Mouse (Mus musculus) frontal cortex, adult 2 months (tissue): Measurements from ENCODE around the gene Socs7. TPM values are rescaled to one million over a fixed set of nuclear protein-coding genes. Genes with fewer than 3 reads are reported as not detected.

Experiments
- DNase-seq, 2 experiments: peaks; one replicate each; pipeline ENCODE4 v3.0.0; 2022; ENCODE audit warnings: low spot score in 1 of 2; ENCODE audit errors: extremely low spot score in 1 of 2
- polyA plus RNA-seq: library from polyadenylated mRNA; depleted of rRNA; stranded (reverse); fragments of >200 nt; gene quantifications from 2 replicates; pipeline ENCODE4 v1.2.3, GENCODE M21; 2012

Gene Socs7
- polyA plus RNA-seq, 1 experiment: 44.9 TPM

DNA sequence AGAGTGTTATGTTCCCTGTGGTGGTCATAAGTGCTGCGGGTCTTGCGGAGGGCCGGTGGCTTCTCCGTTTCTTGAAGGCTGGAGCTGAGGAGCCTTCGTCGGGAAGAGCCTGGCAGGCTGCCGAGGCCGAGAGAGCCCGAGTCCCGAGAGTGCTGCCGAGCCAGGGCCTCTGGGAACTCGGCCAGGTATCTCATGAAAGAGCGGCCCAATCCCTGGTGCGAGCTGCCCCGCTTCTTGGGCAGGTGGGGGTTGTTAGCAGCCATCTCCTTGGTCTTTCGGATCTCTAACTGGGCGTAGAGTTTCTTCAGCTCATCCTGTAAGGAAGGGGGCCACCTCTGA, 23.4 kb upstream of the Socs7 start:
- DNase-seq: peak in 1 of 2 experiments; percentile 57

- no peak for DNase-seq
Measured at GRCm38 (mm10) chr11:97343175-97343574, 19.2 kb upstream of the Socs7 start.

DNA sequence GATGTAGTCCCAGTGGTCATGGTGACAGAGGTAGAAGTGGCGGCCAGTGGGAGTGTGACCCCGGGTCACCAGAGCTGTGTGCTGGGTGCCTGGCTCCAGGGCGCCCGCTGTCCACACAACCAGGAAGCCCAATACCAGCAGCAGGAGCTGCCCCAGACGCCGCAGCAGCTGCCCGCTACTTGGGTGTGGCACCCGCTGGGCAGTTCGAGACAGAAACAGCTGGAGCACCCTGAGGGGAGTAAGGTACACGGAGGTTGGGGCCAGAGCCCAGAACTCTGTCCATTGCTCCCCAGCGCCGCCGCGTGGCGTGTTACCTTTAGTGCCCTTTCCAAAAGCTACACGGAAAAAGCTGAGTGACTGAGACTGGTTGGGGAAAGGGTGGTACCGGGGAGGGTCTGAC, 18.7 kb upstream of the Socs7 start:
- no peak for DNase-seq

- no peak for DNase-seq
Measured at GRCm38 (mm10) chr11:97345446-97345845, 16.9 kb upstream of the Socs7 start.

DNA sequence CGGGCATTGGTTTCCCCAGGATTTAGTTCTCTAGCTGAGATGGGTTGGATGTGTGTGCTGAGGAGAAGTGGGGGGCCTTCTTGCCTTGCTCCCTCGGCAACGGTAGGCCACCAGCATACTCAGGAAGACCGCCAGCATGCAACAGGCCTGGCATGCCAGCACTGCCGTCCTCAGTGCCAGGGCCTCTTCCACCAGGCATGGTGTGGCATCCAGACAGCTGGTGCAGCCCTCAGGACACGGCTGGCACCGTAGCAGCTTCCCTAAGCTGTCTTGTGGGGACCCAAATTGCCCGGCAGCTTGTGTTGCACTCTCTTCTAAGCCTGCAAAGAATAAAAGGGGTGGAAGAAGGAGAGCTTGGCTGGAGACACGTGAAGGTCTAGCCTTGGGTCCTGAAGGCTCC, 16.0 kb upstream of the Socs7 start:
- DNase-seq: no peak

GRCm38 (mm10) chr11:97347291-97347690, 15.1 kb upstream of the Socs7 start:
- DNase-seq: no peak

DNA sequence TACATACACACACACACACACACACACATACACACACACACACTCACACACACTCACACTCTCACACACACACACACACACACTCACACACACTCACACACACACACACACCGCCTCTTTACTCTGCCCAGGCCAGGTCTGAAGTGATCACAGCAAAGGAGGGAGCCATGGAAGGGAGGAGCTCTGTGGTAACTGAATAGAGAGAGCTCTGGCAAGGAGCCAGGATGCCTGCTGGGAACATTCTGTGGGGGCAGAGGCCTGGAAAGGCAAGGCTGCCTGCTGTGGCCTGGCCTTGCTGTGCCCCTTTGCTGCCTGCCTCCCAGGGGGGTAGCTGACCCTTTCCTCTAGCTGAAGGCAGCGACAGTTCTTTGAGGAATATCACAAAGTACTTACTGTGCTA, 12.3 kb upstream of the Socs7 start:
- DNase-seq: peak; percentile 44 to 77

DNA sequence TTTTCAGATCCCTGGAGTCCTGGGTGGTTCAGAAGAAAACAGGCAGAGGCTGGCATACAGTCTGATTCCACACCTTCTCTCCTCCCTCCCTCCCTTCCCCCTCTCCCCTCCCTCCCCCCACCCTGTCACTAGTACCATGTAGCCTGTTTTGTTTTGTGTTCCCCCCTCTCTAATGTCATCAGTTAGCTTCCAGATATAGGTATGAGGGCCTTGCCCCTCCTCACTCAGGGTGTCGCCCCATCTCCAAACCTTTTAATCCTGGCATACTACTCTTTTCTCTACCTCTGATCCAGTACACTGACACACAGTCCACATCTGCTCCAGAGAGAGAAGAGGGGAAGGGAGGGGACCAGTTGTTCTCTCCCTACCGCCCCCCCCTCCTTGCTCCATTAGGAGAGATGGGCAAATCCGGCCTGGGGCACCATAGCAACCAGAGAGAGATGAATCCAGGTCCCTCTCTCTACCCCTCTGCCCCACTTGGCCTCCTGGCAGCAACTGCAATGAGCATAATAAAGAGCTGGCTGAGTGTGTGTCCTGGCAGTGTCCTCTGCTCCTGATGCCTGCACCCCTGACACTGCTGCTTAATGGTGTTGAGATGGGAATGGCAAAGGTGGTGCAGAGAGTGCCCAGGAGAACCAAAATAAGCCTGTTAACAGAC, 10.2 kb upstream of the Socs7 start, which contains the start of gene Gpr179:
Gpr179 (minus strand) TSS at position 51 of the 658 bp plus-strand sequence.
- DNase-seq: no peak

DNA sequence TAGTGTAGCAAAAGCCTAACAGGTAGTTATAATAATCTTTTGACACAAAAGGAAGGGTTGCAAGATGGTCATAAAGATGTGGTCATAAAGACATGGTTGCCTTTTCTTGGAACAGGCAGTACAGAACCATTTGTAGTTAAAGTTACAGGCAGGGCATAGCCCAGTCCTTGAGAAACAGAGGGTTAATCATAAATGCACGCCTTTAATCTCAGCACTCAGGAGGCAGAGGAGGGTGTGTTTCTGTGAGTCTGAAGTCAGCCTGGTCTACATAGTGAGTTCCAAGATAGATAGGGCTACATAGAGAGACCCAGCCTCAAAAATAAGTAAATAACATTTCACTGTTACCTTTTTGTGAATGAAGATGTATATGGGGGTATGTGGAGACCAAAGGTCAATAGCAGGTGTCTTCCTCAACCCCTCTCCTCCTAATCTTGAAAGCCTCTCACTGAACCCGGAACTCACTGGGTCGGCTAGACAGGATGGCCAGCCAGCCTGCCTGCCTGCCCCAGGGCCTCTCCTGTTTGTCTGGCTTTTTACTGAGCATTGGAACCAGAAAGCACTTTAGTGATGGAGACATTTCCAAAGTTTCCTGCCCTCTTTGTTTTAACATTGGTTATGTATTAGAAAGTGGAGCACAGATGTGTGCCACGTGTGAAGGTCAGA, 9.3 kb upstream of the Socs7 start:
- DNase-seq: no peak

- no peak for DNase-seq
Measured at GRCm38 (mm10) chr11:97354646-97355045, 7.7 kb upstream of the Socs7 start.

DNA sequence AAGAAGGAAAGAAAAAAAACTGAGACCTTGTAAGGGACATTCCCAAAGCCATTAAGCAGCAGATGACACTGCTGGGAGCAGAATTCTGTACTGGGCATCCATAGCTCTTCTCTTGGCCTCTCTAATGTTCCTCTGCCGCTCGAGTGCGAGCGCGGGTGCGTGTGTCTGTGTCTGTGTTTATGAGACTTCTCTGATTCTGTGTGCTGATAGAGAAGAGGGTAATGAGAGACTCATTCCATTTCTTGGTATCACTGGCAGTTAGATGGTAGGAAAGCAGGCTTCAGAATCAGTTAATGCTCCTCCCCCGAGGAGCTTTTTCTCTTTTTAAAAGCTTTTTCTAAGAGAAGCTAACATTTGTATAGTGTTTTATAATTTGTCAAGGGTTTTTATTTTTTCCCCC, 7.1 kb upstream of the Socs7 start:
- DNase-seq: no peak

DNA sequence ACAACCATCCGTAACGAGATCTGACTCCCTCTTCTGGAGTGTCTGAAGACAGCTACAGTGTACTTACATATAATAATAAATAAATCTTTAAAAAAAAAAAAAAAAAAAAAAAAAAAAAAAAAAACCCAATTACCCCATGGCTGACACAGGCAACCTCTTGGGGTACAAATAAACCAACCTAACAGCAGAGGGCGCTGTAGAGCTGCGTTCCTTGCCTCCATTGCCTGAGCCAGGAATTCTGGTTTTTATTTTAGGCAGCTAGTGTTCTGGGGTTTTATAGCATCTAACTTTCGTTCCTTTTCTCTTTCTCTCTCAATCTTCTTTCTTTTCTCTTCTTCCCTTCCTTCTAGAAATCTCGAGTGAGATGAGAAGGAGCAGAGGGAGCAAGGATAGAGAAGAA, 4.7 kb upstream of the Socs7 start:
- DNase-seq: peak in 1 of 2 experiments; percentile 92

DNA sequence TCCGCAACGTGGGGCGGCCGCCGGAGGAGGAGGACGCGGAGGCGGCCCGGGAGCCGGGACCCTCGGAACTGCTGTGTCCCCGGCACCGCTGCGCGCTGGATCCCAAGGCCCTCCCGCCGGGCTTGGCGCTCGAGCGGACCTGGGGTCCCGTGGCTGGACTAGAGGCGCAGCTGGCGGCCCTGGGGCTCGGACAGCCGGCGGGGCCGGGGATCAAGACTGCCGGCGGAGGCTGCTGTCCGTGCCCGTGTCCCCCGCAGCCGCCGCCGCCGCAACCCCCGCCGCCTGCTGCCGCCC, 245 bp downstream of the Socs7 start:
- no peak for DNase-seq

DNA sequence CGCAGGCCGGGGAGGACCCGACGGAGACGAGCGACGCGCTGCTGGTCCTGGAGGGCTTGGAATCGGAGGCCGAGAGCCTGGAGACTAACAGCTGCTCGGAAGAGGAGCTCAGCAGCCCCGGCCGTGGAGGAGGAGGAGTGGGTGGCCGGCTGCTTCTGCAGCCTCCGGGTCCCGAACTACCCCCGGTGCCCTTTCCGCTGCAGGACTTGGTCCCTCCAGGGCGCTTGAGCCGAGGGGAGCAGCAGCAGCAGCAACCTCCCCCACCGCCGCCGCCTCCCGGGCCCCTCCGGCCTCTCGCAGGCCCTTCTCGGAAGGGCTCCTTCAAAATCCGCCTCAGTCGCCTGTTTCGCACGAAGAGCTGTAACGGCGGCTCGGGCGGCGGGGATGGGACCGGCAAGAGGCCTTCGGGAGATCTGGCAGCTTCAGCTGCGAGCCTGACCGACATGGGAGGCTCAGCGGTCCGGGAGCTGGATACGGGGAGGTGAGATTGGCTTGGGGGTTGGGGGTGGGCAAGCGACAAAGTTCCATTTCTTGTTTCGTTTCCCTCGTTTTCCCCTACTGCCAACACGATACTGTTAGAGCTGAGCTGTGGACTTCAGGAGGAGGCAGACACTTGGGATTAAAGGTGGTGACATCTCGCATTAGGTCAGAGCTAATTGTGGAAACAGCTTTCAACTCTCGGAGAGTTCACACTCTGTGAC, 742 bp downstream of the Socs7 start:
- no peak for DNase-seq

GRCm38 (mm10) chr11:97363644-97363995, 1.3 kb downstream of the Socs7 start:
- no peak for DNase-seq

- DNase-seq: no peak
Measured at GRCm38 (mm10) chr11:97365556-97365955, 3.2 kb downstream of the Socs7 start.

DNA sequence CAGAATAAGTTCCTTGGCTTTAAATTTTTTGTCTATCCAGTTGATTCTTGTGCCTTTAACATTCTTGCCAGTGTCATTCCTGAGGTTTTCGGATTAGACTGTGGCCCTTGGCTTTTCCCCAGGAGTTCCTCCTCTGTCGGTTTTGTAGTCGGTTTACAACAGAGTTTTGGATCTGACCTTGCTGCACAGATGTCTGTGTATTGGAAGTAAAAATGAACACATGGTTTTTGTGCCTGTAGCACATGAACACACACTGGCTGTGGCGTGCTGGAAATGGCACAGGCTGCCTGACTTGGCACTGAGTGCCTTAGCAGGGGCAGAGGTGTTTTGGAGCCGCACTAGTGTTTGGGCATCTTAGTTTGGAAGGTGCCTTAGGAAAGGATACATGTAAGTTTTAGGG, 6.2 kb downstream of the Socs7 start:
- DNase-seq: no peak

DNA sequence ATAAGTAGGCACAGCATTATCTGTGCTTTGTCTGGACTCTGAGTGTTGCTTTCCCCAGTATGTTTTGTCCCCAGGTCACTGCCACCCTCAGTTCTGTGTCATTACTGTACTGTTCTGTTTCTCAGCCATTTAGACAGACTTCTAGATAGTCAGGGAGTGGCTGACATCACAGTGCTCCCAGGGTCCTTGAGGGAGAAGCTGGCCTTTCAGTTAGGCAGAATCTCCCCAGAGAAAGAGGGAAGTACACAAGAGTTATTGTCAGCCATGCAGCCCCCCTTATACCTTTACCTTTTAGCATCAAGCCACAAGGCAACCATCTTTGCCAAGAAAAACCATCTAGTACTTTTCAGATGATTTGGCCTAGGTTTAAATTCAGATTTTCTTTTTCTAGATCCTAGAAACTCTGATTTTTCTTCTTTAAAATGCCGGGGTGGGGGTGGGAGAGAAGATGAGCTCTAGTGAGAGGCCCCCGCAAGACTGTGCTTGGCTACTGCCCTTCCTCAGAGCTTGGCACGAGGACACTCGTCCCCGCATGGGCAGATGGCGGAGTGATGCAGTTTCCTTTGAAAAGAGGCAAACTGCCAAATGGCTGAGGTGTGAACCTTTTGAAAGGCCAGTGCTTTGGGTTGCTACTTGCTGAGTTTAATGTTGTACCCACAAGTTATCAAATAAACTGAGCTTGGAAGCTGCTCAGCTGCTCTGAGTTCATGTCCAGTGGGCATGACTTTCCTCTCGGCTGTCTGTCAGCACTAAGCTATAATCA, 8.2 kb downstream of the Socs7 start:
- DNase-seq: peak; percentile 57 to 85

DNA sequence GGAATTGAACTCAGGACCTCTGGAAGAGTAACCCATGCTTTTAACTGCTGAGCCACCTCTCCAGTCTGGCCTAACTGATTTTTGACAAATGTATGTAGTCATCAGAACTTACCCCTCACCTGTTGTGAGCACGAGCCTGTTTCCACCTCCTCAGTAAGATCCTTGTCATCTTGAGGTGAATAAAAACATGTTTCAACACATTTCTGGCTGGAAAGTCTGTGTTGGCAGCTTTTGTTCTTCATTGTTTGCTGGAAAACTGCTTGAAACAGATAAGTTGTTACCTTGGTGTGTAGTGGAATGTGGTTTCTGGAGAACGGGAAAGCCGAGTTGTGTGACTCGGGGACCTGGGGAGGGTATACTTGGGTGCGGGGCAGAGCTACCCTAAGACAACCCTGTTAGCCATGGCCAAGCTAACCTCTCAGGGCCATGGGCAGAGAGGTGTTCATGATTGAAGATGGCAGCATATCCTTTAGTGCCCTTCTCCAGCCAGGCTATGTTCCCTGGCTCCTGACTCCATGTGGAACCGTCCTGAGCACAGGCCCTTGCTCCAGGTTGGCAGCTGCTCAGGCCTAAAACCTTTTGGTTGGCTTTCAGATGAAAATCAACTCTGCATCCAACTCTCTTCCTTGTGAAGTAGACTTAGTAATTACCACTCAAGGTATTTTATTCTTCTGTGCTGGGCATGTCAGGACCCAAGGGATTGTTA, 10.0 kb downstream of the Socs7 start:
- DNase-seq: no peak

- DNase-seq: no peak
Measured at GRCm38 (mm10) chr11:97373402-97373801, 11.1 kb downstream of the Socs7 start.

DNA sequence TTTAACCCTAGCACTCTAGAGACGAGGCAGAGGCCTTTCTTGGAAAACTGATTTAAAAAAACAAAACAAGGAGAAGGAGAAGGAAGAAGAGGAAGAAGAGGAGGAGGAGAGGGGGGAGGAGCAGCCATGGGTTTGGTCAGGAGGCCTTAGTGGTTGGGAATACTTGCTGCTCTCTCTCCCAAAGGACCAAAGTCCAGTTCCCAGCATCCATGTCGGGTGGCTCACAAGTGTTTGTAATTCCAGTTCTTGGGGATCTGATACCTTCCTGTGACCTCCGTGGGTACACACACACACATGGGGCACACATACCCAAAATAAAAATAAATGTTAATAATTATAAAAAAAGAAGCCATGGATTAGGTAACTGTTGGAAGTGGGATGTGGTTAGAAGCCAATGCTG, 17.7 kb downstream of the Socs7 start:
- no peak for DNase-seq
